In the genomic region with DNA sequence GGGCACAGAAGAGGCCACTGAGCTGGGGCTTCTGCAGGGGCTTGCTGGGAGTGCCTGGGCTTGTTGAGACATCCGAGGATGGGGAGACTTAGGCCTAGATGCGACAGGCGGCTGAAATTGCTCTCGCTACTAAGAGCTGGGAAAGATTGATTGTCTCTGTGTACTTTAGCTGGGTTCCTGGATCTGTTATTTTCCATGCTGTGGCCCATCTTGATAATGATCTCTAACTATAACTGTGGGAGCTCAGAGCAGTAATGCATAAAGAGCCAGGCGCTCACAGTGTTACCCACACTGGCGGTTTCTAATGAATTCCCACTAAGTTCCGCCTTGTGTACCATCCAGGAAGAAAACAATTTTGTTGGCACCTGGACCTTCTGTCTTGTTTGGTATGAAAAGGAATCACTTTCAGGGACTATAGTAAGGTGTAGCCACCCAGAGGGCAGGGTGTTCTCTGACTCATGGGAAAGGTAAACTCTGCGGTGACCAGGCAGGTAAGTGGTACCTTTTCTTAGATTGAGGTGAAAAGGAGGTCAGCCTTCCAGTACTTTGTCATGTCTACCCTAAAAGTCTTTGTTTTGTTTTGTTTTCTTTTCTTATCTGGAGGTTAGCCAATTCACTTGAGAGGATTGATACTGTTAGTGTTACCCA, we compare ENCODE assay signal across 25 mouse cellular contexts. TPM values are rescaled to one million over a fixed set of nuclear protein-coding genes. Genes with fewer than 3 reads are reported as not detected.
DNase-seq lines count a peak whose midpoint lies in the region; ATAC-seq and TF ChIP-seq lines count a peak whose summit lies in the region.
"Had no signal": no experiment of that assay in that cellular context is flagged by ENCODE, and none has a peak within 500 bp of the region (broad histone marks: within the 10 kb centered on the region; RNA-seq: fewer than 3 reads in every experiment).

No protein-coding gene starts in this region.

- no peak overlapping the region for H3K4me2 ChIP-seq in intestine, postnatal 0 days (replicated peaks; ENCODE audit: low read depth)
- no peak overlapping the region for H3K4me2 ChIP-seq in intestine, embryonic 15.5 days (replicated peaks)
- no peak overlapping the region for H3K4me2 ChIP-seq in liver, postnatal 0 days (ENCODE audit: low read depth, low read length)
- H3K4me2 ChIP-seq: forebrain, embryonic 12.5 days; heart, embryonic 11.5 days; limb, embryonic 13.5 days; liver, embryonic 15.5 days; neural tube, embryonic 13.5 days had no signal

- H3K9ac ChIP-seq in intestine, postnatal 0 days (ENCODE audit: low read depth, low read length), result no peak overlapping the region
- no peak overlapping the region for H3K9ac ChIP-seq in intestine, embryonic 15.5 days
- no peak overlapping the region for H3K9ac ChIP-seq in liver, postnatal 0 days (replicated peaks)
- H3K9ac ChIP-seq: forebrain, embryonic 12.5 days; limb, embryonic 13.5 days; liver, embryonic 15.5 days; neural tube, embryonic 13.5 days had no signal

- 80% methylated on average over 8 of the region's 8 CpGs for WGBS in intestine, postnatal 0 days
- 78% methylated on average over 8 of the region's 8 CpGs for WGBS in intestine, embryonic 15.5 days
- 78% methylated on average over 8 of the region's 8 CpGs for WGBS in liver, postnatal 0 days (ENCODE audit: insufficient replicate concordance)

- no peaks in the 10 kb centered on the region for H3K27me3 ChIP-seq in intestine, postnatal 0 days (replicated peaks; ENCODE audit: control insufficient read depth, insufficient read depth, low read length)
- no peaks in the 10 kb centered on the region for H3K27me3 ChIP-seq in intestine, embryonic 15.5 days (replicated peaks)
- H3K27me3 ChIP-seq in liver, postnatal 0 days (ENCODE audit: insufficient read depth, low read length), result no peaks in the 10 kb centered on the region
- H3K27me3 ChIP-seq: forebrain, embryonic 12.5 days; limb, embryonic 13.5 days; liver, embryonic 15.5 days; neural tube, embryonic 13.5 days had no signal

- H3K4me1 ChIP-seq in intestine, postnatal 0 days (replicated peaks; ENCODE audit: control insufficient read depth, insufficient read depth, low read length), result peaks cover 3% of the 10 kb centered on the region
- H3K4me1 ChIP-seq in intestine, embryonic 15.5 days (replicated peaks), result peaks cover 19% of the 10 kb centered on the region
- peaks cover 3% of the 10 kb centered on the region; the same call in 1 of the 2 replicates for H3K4me1 ChIP-seq in liver, postnatal 0 days (ENCODE audit: insufficient read depth)
- H3K4me1 ChIP-seq: forebrain, embryonic 12.5 days; hindbrain, embryonic 10.5 days had no signal

- no peak for TF ChIP-seq CTCF in intestine, postnatal 0 days (IDR thresholded peaks at IDR 0.05; ENCODE audit: low read depth)
- TF ChIP-seq CTCF in liver, postnatal 0 days (IDR thresholded peaks at IDR 0.05; ENCODE audit: low read depth), result no peak

- no peaks in the 10 kb centered on the region for H3K9me3 ChIP-seq in intestine, postnatal 0 days (ENCODE audit: control insufficient read depth)
- no peaks in the 10 kb centered on the region for H3K9me3 ChIP-seq in intestine, embryonic 15.5 days
- 0 out of 2 replicates have a peak, but pooled peaks cover 5% of the 10 kb centered on the region for H3K9me3 ChIP-seq in liver, postnatal 0 days (ENCODE audit: low read length)
- H3K9me3 ChIP-seq: liver, embryonic 15.5 days had no signal

- DNase-seq in liver, postnatal 0 days, result no peak
- DNase-seq in liver, result no peak
- DNase-seq in urinary bladder, postnatal 14 days (ENCODE audit: low spot score), result peak; percentile 50
- DNase-seq in urinary bladder, adult 2 months (ENCODE audit: low spot score), result no peak
- DNase-seq: adrenal gland, adult 2 months; B cell, adult 2 months; cerebellum, adult 11 months; cerebellum, adult 9-11 months; kidney, postnatal 36 days; retina, postnatal 1 day; right cerebral cortex, postnatal 25 days had no signal

- TF ChIP-seq EP300 in liver, postnatal 0 days (IDR thresholded peaks at IDR 0.05; ENCODE audit: low read depth), result no peak

- H3K4me3 ChIP-seq in intestine, postnatal 0 days (ENCODE audit: low read depth, low read length), result no peak overlapping the region
- no peak overlapping the region for H3K4me3 ChIP-seq in intestine, embryonic 15.5 days (replicated peaks)
- H3K4me3 ChIP-seq in liver, postnatal 0 days (ENCODE audit: low read depth, low read length), result no peak overlapping the region
- H3K4me3 ChIP-seq: forebrain, embryonic 12.5 days; hindbrain, embryonic 10.5 days; limb, embryonic 13.5 days; liver, embryonic 15.5 days; midbrain, embryonic 10.5 days; myocyte; neural tube, embryonic 13.5 days had no signal

- 0 out of 2 replicates have a peak overlapping the region, but pooled peaks have one; percentile 28 for H3K27ac ChIP-seq in intestine, postnatal 0 days (ENCODE audit: low read depth, low read length)
- no peak overlapping the region for H3K27ac ChIP-seq in intestine, embryonic 15.5 days
- H3K27ac ChIP-seq in liver, postnatal 0 days (ENCODE audit: low read depth), result peak overlapping the region; percentile 68
- H3K27ac ChIP-seq: forebrain, embryonic 12.5 days; hindbrain, embryonic 10.5 days; limb, embryonic 13.5 days; liver, embryonic 15.5 days; midbrain, embryonic 10.5 days; neural tube, embryonic 13.5 days had no signal

- no peaks in the 10 kb centered on the region for H3K36me3 ChIP-seq in intestine, postnatal 0 days (ENCODE audit: control insufficient read depth, insufficient read depth)
- H3K36me3 ChIP-seq in intestine, embryonic 15.5 days, result 0 out of 2 replicates have a peak, but pooled peaks cover 4% of the 10 kb centered on the region
- no peaks in the 10 kb centered on the region for H3K36me3 ChIP-seq in liver, postnatal 0 days (replicated peaks; ENCODE audit: insufficient read depth, low read length)
- H3K36me3 ChIP-seq: forebrain, embryonic 12.5 days; liver, embryonic 15.5 days had no signal

- ATAC-seq in intestine, postnatal 0 days, result no peak
- no peak for ATAC-seq in intestine, embryonic 15.5 days
- peak; percentile 14; the same call in 1 of the 2 replicates for ATAC-seq in liver, postnatal 0 days
- ATAC-seq in CD4-positive, CD25-positive, alpha-beta regulatory T cell, adult 4 months, result no peak
- ATAC-seq: hindbrain, embryonic 16.5 days; intestine, embryonic 16.5 days; midbrain, embryonic 16.5 days had no signal

RNA-seq across cellular contexts. Expression of gene Lpp, which starts 10.6 kb away (rescaled TPM):
- polyA plus RNA-seq in intestine, postnatal 0 days (2015; fragmentation: Nextera tagmentation; extraction: Ambion mirVana), result 32.8 and 37.5 TPM in 2 replicates
- 61.7 and 63.0 TPM in 2 replicates for polyA plus RNA-seq in intestine, embryonic 15.5 days (2015; fragmentation: Nextera tagmentation; extraction: Ambion mirVana)
- polyA plus RNA-seq in liver, postnatal 0 days (2015; fragmentation: Nextera tagmentation; extraction: Ambion mirVana), result 9.1 and 10.7 TPM in 2 replicates
- 137 and 189 TPM in 2 replicates for polyA plus RNA-seq in urinary bladder, adult 2 months (2012; rRNA removed)
- polyA plus RNA-seq in CD4-positive, CD25-positive, alpha-beta regulatory T cell, adult 4 months (2017; shearing (Covaris generic)), result 10 to 100 TPM; 22.3 to 28.2 TPM
